Mouse (Mus musculus): ENCODE data around the gene Bahd1.

DNA sequence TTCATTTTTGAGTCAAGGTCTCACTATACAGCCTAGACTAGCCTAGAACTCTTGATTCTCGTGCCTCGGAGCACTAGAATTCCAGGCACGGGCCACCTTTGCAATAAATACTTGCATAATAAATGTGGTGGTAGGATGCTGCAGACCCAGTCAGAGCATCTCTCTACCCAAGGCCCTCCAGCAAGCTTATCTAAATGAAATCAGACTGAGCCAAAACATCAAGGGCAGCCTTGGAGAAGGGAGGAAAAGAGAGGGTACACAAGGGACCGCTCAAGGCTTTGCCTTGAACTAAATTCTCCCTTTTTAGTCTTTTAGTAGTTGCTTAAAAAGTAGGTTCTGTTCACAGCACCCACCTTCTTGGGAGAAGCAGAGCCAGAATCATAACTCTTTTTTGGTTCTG, 9.0 kb upstream of the Bahd1 start:
- no peak for TF ChIP-seq POLR2A (IDR thresholded peaks at IDR 0.05; ENCODE audit: low read depth, low read length)
- no peak for TF ChIP-seq CTCF (IDR thresholded peaks at IDR 0.05; ENCODE audit: extremely low read depth, insufficient read depth, insufficient read length, insufficient replicate concordance)

Measured in spleen, adult 2 months (tissue).